Mouse (Mus musculus): ENCODE measurements at regions not wholly inside any gene's neighbourhood (a gene's known extent, or its start where the extent isn't known, plus 50 kb on each side); places are given as distances from the start of the nearest gene placed in this dataset.

DNA sequence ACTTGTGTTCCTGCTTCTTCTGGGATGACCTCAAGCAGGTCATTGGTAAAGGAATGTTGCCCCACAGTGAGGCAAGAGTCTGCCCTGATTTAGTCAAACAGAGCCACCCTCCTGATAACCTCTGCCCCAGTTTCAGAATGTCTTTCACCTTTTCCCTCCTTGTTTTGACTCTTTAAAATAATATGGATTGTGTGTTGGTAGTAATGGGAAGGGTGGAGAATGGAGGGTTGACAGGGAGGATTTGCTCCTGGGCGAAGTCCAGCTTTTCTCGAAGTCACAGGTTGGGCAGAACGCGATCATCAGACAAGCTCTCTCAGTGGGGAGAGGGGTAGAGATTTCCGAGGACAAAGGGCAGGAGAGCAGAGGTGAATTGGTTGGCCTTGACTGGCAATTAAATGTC lies 52.2 kb upstream of the Abcd3 start:
- ATAC-seq (replicated peaks; ENCODE audit: low read depth, poor library complexity, severe bottlenecking): no peak

DNA sequence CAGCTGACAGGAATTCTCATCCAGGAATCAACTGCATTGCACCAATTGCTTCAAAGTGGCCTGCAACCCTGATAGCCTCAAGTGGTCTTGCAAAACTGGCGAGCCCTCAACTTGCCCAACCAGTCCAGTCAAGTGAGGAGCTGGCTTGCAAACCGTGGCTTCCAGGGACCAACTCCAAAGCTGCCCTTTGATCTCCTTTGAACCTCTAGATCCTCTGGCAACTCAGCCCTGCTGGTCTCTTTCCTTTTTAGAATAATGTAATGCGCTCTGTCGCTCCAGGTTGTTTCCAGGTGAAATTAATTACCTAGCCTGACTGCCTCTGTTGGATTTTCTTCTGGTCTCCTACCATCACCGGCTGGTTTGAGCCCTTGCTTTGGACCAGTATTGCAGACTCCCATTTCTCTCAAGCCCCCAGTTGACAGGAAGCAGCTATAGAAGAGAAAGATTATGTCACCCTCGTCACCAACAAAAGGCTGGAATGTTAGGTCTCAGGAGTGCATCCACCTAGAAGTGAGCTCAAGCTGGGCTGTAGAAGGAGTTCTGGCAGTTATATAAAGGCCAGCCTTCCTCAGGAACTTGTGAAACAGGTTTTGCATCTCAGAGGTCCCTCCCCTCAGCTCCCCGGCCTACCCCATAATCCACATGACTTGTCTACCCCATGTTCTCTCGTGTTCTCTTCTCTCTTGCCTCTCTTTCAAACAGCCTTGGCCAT lies 49.8 kb upstream of the Abcd3 start:
- no peak for ATAC-seq (replicated peaks; ENCODE audit: low read depth, poor library complexity, severe bottlenecking)

Data from common myeloid progenitor, adult 5-6 weeks (primary cell).